Mouse (Mus musculus) R1 (cell line): Measurements from ENCODE around the gene Glod4.
"Not testable (repeated sequence)": the region's sequence is repeated elsewhere in the genome, so short reads cannot be mapped to it uniquely, and the experiment has no call there.

Experiments
- DNase-seq: peaks from one replicate; pipeline ENCODE4 v3.0.0-alpha.2; 2018; ENCODE audit warnings: low read depth, low spot score

Glod4 gene

GRCm38 (mm10) chr11:76258511-76258910, 15.0 kb upstream of the Glod4 start:
- peak; percentile 55 for DNase-seq

- DNase-seq = no peak
These were observed 13.9 kb upstream of the Glod4 start for GRCm38 (mm10) chr11:76257386-76257785.

- DNase-seq = no peak
These were observed 12.6 kb upstream of the Glod4 start for GRCm38 (mm10) chr11:76256129-76256528.

- DNase-seq = no peak
These were observed 12.0 kb upstream of the Glod4 start for GRCm38 (mm10) chr11:76255431-76256001.

- no peak for DNase-seq
These were observed 10.4 kb upstream of the Glod4 start for GRCm38 (mm10) chr11:76253918-76254264.

GRCm38 (mm10) chr11:76253145-76253917, 9.8 kb upstream of the Glod4 start:
- peak; percentile 66 for DNase-seq

GRCm38 (mm10) chr11:76252036-76252435, 8.5 kb upstream of the Glod4 start:
- no peak for DNase-seq

- peak; percentile 49 for DNase-seq
These were observed 3.7 kb upstream of the Glod4 start for GRCm38 (mm10) chr11:76247239-76247638.

GRCm38 (mm10) chr11:76246439-76246838, 2.9 kb upstream of the Glod4 start:
- DNase-seq = no peak

- no peak for DNase-seq
These were observed 454 bp upstream of the Glod4 start for GRCm38 (mm10) chr11:76243811-76244546.

GRCm38 (mm10) chr11:76239750-76240149, 3.8 kb downstream of the Glod4 start:
- DNase-seq = no peak

GRCm38 (mm10) chr11:76236136-76236535, 7.4 kb downstream of the Glod4 start:
- no peak for DNase-seq

- peak; percentile 55 for DNase-seq
These were observed 18.5 kb downstream of the Glod4 start for GRCm38 (mm10) chr11:76225051-76225450.

GRCm38 (mm10) chr11:76224631-76225030, 18.9 kb downstream of the Glod4 start:
- peak; percentile 58 for DNase-seq

GRCm38 (mm10) chr11:76217390-76217800, 26.1 kb downstream of the Glod4 start, which contains the start of the genes Dbil5 and Gemin4:
TSS of gene Dbil5 (plus strand) at chr11:76217608.
TSS of gene Gemin4 (minus strand) at chr11:76217664.
- DNase-seq = peak; percentile 99

- peak; percentile 65 for DNase-seq
These were observed 26.7 kb downstream of the Glod4 start for GRCm38 (mm10) chr11:76216681-76217389.

- no peak for DNase-seq
These were observed 27.4 kb downstream of the Glod4 start for GRCm38 (mm10) chr11:76216049-76216540.

GRCm38 (mm10) chr11:76215011-76215410, 28.5 kb downstream of the Glod4 start:
- DNase-seq = no peak

GRCm38 (mm10) chr11:76213841-76214240, 29.7 kb downstream of the Glod4 start:
- DNase-seq = no peak

GRCm38 (mm10) chr11:76211595-76211994, 31.9 kb downstream of the Glod4 start:
- DNase-seq = not testable (repeated sequence)

GRCm38 (mm10) chr11:76210228-76210985, 33.1 kb downstream of the Glod4 start:
- DNase-seq = no peak
